Mouse (Mus musculus) gastrocnemius, adult 2 months (tissue): Measurements from ENCODE around the gene Fgfr2. TPM values are rescaled to one million over a fixed set of nuclear protein-coding genes. Genes with fewer than 3 reads are reported as not detected.
A peak's percentile ranks its signal among the peaks of the same experiment; 100 is the strongest.

Source experiments
- DNase-seq: peaks from one replicate; pipeline ENCODE4 v3.0.0; 2022
- H3K27ac ChIP-seq: fragments of 200-600 bp; 2 replicates; pipeline ENCODE4 v1.8.1; 2022; ENCODE audit warnings: mild to moderate bottlenecking
- H3K4me3 ChIP-seq: fragments of 200-600 bp; 2 replicates; pipeline ENCODE4 v1.8.1; 2022; ENCODE audit warnings: mild to moderate bottlenecking, moderate library complexity
- CTCF ChIP-seq: fragments of 200-600 bp; IDR thresholded peaks from 2 replicates; pipeline ENCODE4 v1.8.1; 2022; ENCODE audit warnings: antibody characterized with exemption, mild to moderate bottlenecking, moderate library complexity
- intact Hi-C: fragments of 180-260 bp; cut with DNase I; formaldehyde crosslinking; loops from one replicate; pipeline ENCODE4 v1.15.1; 2025
- total RNA-seq, 2 experiments: library from RNA; stranded (reverse); gene quantifications; 2 replicates each; pipeline ENCODE4 v1.2.3; 2021

The Fgfr2 gene
- total RNA-seq, 2 experiments from 2014 or later, result 0.15 to 0.33 TPM

GRCm38 (mm10) chr7:132892806-132893205 lies 230.3 kb downstream of the Fgfr2 start:
- no peak for TF ChIP-seq CTCF
- intact Hi-C loops, result loop anchor here (5.0 kb wide), 2 partner anchors 34 to 76 kb away; no protein-coding TSS in a partner anchor

GRCm38 (mm10) chr7:132892311-132892661 lies 230.9 kb downstream of the Fgfr2 start:
- DNase-seq, result no peak
- no peak for TF ChIP-seq CTCF
- Histone ChIP-seq H3K4me3 (no peak overlapping the region), H3K27ac (0 out of 2 replicates have a peak overlapping the region, but pooled peaks have one; percentile 16)
- intact Hi-C loops, result loop anchor here (5.0 kb wide), 2 partner anchors 35 to 75 kb away; no protein-coding TSS in a partner anchor

More at GRCm38 (mm10) chr7:132892806-132893205, 230.3 kb downstream of the Fgfr2 start:
- no peak for DNase-seq
- H3K4me3 ChIP-seq, result no peak overlapping the region
- no peak overlapping the region for H3K27ac ChIP-seq

- DNase-seq, result no peak
- TF ChIP-seq CTCF, result no peak
- Histone ChIP-seq H3K27ac (peak overlapping the region; percentile 16; the same call in 1 of the 2 replicates), H3K4me3 (no peak overlapping the region)
- intact Hi-C loops, result loop anchor here (5.0 kb wide), 2 partner anchors 36 to 74 kb away; no protein-coding TSS in a partner anchor
These were observed 231.4 kb downstream of the Fgfr2 start for GRCm38 (mm10) chr7:132891561-132892310.

GRCm38 (mm10) chr7:132890201-132890600 lies 232.9 kb downstream of the Fgfr2 start:
- TF ChIP-seq CTCF, result no peak
- no peak overlapping the region for H3K27ac ChIP-seq
- intact Hi-C loops, result loop anchor here (5.0 kb wide), 2 partner anchors 37 to 73 kb away; no protein-coding TSS in a partner anchor
- DNase-seq, result no peak
- no peak overlapping the region for H3K4me3 ChIP-seq

- intact Hi-C loops, result loop anchor here (5.0 kb wide), 2 partner anchors 38 to 72 kb away; no protein-coding TSS in a partner anchor
- Histone ChIP-seq H3K4me3 (no peak overlapping the region), H3K27ac (peak overlapping the region; percentile 20; the same call in 1 of the 2 replicates)
- TF ChIP-seq CTCF, result no peak
- no peak for DNase-seq
These were observed 233.5 kb downstream of the Fgfr2 start for GRCm38 (mm10) chr7:132889691-132890090.

GRCm38 (mm10) chr7:132888518-132889249 lies 234.5 kb downstream of the Fgfr2 start:
- no peak for TF ChIP-seq CTCF
- Histone ChIP-seq H3K4me3 (no peak overlapping the region), H3K27ac (peak overlapping the region; percentile 31; the same call in 1 of the 2 replicates)
- intact Hi-C loops, result no loop called here
- no peak for DNase-seq

GRCm38 (mm10) chr7:132888052-132888451 lies 235.1 kb downstream of the Fgfr2 start:
- Histone ChIP-seq H3K4me3 (no peak overlapping the region), H3K27ac (no peak overlapping the region)
- DNase-seq, result no peak
- intact Hi-C loops, result no loop called here
- TF ChIP-seq CTCF, result no peak

- intact Hi-C loops, result no loop called here
- no peak for DNase-seq
- Histone ChIP-seq H3K4me3 (no peak overlapping the region), H3K27ac (no peak overlapping the region)
- TF ChIP-seq CTCF, result no peak
These were observed 235.9 kb downstream of the Fgfr2 start for GRCm38 (mm10) chr7:132887019-132887804.

- Histone ChIP-seq H3K4me3 (no peak overlapping the region), H3K27ac (no peak overlapping the region)
- intact Hi-C loops, result no loop called here
- peak; percentile 46 for TF ChIP-seq CTCF
- no peak for DNase-seq
These were observed 239.1 kb downstream of the Fgfr2 start for GRCm38 (mm10) chr7:132884031-132884430.

GRCm38 (mm10) chr7:132882343-132882742 lies 240.8 kb downstream of the Fgfr2 start:
- H3K4me3 ChIP-seq, result no peak overlapping the region
- intact Hi-C loops, result no loop called here
- no peak overlapping the region for H3K27ac ChIP-seq
- peak; percentile 47 for TF ChIP-seq CTCF
- DNase-seq, result no peak

GRCm38 (mm10) chr7:132880276-132880675 lies 242.9 kb downstream of the Fgfr2 start:
- no peak for TF ChIP-seq CTCF
- no peak for DNase-seq
- no peak overlapping the region for H3K27ac ChIP-seq
- no peak overlapping the region for H3K4me3 ChIP-seq
- intact Hi-C loops, result no loop called here

- H3K4me3 ChIP-seq, result no peak overlapping the region
- no peak overlapping the region for H3K27ac ChIP-seq
- intact Hi-C loops, result loop anchor here (10.0 kb wide), 1 partner anchor 49 kb away; no protein-coding TSS in a partner anchor
- TF ChIP-seq CTCF, result no peak
- no peak for DNase-seq
These were observed 247.6 kb downstream of the Fgfr2 start for GRCm38 (mm10) chr7:132875391-132876086.
